8 mouse cellular contexts compared by ENCODE assay signal in genomic region chr6:55202913-55203910, GRCm38 (mm10). TPM values are rescaled to one million over a fixed set of nuclear protein-coding genes. Genes with fewer than 3 reads are reported as not detected.
DNase-seq lines count a peak whose midpoint lies in the region; ATAC-seq and TF ChIP-seq lines count a peak whose summit lies in the region.

Gene Mindy4, plus strand, starts transcription at chr6:55203383.

- no peaks in the 10 kb centered on the region; the same call in 1 of the 2 replicates for H3K4me1 ChIP-seq in cortical plate, adult 2 months (ENCODE audit: control insufficient read depth, insufficient read depth, low read length)
- H3K4me1 ChIP-seq in hindbrain, embryonic 16.5 days (ENCODE audit: control insufficient read depth, insufficient read depth, low read depth, low read length), result peaks cover 7% of the 10 kb centered on the region; the same call in 1 of the 2 replicates

- H3K9me3 ChIP-seq in hindbrain, embryonic 16.5 days (ENCODE audit: control insufficient read depth, low read length), result no peaks in the 10 kb centered on the region

- no peak for TF ChIP-seq CTCF in cortical plate, adult 2 months (IDR thresholded peaks at IDR 0.05; ENCODE audit: extremely low read depth, insufficient read depth, low read length)
- peak; percentile 35; the same call in 1 of the 2 replicates for TF ChIP-seq CTCF in gastrocnemius, adult 2 months (IDR thresholded peaks at IDR 0.05)

- peak; percentile 98 for DNase-seq in adipocyte (ENCODE audit: low spot score)
- DNase-seq in gastrocnemius, adult 2 months, result peak; percentile 95
- peak; percentile 85 for DNase-seq in left cerebral cortex, adult 11 months (ENCODE audit: low spot score)
- peak; percentile 95 for DNase-seq in lung, postnatal 36 days
- peak; percentile 93 for DNase-seq in retina, postnatal 7 days (ENCODE audit: low read depth, low spot score)
- DNase-seq in urinary bladder, adult 2 months (ENCODE audit: low spot score), result peak; percentile 71

- H3K27ac ChIP-seq in cortical plate, adult 2 months (ENCODE audit: insufficient read depth, low read length), result peak within 1 kb of the TSS; percentile 71
- peak within 1 kb of the TSS; percentile 93 for H3K27ac ChIP-seq in gastrocnemius, adult 2 months
- H3K27ac ChIP-seq in hindbrain, embryonic 16.5 days (ENCODE audit: low read depth, low read length), result peak within 1 kb of the TSS; percentile 90

- H3K4me2 ChIP-seq in hindbrain, embryonic 16.5 days (ENCODE audit: low read length), result peak within 1 kb of the TSS; percentile 74

- H3K27me3 ChIP-seq in hindbrain, embryonic 16.5 days (replicated peaks; ENCODE audit: control insufficient read depth, insufficient read depth, low read length), result no peaks in the 10 kb centered on the region

- intact Hi-C loops in gastrocnemius, adult 2 months (cut with DNase I), result no loop called here

- 4% methylated on average over 32 of the region's 33 CpGs for WGBS in hindbrain, embryonic 16.5 days

- H3K36me3 ChIP-seq in hindbrain, embryonic 16.5 days (ENCODE audit: control insufficient read depth, insufficient read depth, low read length), result no peaks in the 10 kb centered on the region

- peak; percentile 48; the same call in 1 of the 2 replicates for TF ChIP-seq POLR2A in cortical plate, adult 2 months (IDR thresholded peaks at IDR 0.05; ENCODE audit: extremely low read depth, insufficient read depth, low read length)

- peak; percentile 97 for ATAC-seq in hindbrain, embryonic 16.5 days

- H3K4me3 ChIP-seq in cortical plate, adult 2 months (ENCODE audit: insufficient read depth, low read length), result peak within 1 kb of the TSS; percentile 51
- H3K4me3 ChIP-seq in gastrocnemius, adult 2 months, result peak within 1 kb of the TSS; percentile 86
- peak within 1 kb of the TSS; percentile 59 for H3K4me3 ChIP-seq in hindbrain, embryonic 16.5 days (ENCODE audit: low read length)

- H3K9ac ChIP-seq in hindbrain, embryonic 16.5 days (ENCODE audit: low read depth, low read length), result peak within 1 kb of the TSS; percentile 66

RNA-seq across cellular contexts. Expression of gene Mindy4, which starts in this region (rescaled TPM):
- polyA plus RNA-seq in cortical plate, adult 2 months (2012; rRNA removed), result 7.2 and 9.9 TPM in 2 replicates
- 1 to 10 TPM; 2.7 to 3.8 TPM for total RNA-seq in gastrocnemius, adult 2 months (2021)
- polyA plus RNA-seq in hindbrain, embryonic 16.5 days (2015; fragmentation: Nextera tagmentation; extraction: Ambion mirVana), result 13.0 and 13.5 TPM in 2 replicates
- polyA plus RNA-seq in urinary bladder, adult 2 months (2012; rRNA removed), result 11.4 and 12.3 TPM in 2 replicates

Comparison
In these comparisons a context has a peak if more than half of its experiments do, and no peak if none do; other contexts are left out.
1. Peak in every context shown above with its lines: DNase-seq, ATAC-seq, H3K4me3 ChIP-seq and H3K27ac ChIP-seq.